Mouse (Mus musculus): ENCODE results near the gene Trp73.
A peak's percentile ranks its signal among the peaks of the same experiment; 100 is the strongest.

Gene Trp73

GRCm38 (mm10) chr4:154103386-154103785, 36.6 kb downstream of the Trp73 start:
- no peak for DNase-seq (ENCODE audit: low spot score in 2 of 2)

- DNase-seq (ENCODE audit: low spot score in 2 of 2): no peak
These were observed 40.6 kb downstream of the Trp73 start for GRCm38 (mm10) chr4:154099361-154099760.

DNA sequence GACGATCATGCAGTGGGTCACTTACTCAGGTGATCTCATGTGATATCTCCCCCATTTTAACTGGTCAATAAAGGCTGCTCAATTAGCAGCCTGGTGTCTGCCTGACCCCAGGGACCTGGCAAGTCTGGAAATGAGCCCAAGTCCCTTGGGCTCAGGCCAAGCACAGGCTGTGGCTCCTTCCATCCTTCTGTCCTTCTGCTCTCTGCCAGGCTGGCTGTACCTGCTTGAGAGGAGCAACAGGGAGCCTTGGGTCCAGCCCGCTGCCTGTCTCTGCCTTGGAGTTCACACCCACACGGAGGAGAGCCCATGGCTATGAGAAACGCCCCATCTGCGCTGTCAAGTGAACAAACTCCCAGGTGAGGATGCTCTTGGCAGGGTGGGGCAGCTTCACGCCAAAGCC, 43.9 kb downstream of the Trp73 start:
- no peak for DNase-seq (ENCODE audit: low spot score in 2 of 2)

DNA sequence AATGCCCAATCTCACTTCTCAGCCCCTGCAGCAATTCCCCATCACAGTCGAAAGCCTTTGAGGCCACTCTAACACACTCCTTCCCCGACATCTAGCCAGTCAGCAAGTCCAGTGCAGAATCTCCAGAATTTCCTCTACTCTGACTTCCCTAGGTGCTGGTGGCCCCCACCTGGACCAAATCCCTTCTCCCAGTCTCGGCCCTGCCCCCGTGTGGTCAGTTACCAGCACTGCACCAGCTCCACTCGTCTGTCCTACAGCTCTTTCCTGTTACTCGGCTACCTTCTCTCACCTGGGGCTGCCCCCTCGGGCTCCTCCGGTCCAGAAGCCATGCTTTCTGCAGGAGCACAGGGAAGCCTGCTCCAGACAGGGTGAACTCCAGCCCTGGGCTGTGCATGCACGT, 46.8 kb downstream of the Trp73 start:
- peak in 1 of 2 experiments; percentile 6 for DNase-seq (ENCODE audit: low spot score in 2 of 2)

GRCm38 (mm10) chr4:154091356-154091755, 48.7 kb downstream of the Trp73 start:
- no peak for DNase-seq (ENCODE audit: low spot score in 2 of 2)

DNA sequence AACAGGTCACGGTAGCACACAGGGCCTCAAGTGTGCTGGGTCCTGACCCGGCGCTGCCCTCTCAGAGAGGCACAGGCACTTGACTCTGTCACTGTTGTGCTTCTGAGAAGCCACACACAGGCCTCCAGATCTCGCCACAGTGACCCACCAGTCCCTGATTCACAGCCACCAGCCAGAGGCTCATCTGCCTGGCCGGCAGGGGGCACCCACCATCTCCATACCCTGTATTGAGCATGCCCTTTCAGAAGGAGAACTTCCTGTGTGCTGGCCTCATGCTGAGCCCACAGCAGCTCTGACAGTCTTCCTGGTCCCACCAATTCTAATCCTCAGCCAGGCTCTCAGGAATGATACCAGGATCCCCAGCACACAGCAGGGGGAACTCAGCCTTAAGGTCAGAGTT, 50.8 kb downstream of the Trp73 start:
- no peak for DNase-seq (ENCODE audit: low spot score in 2 of 2)

DNA sequence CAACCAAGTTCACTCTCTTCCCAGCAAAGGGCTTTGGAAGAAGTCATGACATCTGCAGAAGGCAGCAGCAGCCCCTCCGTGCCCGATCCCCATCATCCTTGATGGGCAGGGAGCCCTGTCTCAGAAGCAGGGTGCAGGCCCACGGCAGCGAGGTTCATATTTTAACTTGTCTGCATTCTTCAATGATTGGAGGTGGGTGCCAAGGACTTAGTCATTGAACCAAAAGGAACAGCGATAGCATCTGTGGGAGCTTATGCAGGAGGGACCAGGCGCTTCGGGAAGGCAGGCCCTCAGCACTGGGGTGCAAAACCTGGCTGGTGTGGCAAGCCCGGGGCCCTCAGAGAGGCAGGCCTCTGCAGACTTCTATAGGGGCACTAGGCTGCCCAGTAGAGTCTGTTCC, 53.6 kb downstream of the Trp73 start:
- no peak for DNase-seq (ENCODE audit: low spot score in 2 of 2)

DNA sequence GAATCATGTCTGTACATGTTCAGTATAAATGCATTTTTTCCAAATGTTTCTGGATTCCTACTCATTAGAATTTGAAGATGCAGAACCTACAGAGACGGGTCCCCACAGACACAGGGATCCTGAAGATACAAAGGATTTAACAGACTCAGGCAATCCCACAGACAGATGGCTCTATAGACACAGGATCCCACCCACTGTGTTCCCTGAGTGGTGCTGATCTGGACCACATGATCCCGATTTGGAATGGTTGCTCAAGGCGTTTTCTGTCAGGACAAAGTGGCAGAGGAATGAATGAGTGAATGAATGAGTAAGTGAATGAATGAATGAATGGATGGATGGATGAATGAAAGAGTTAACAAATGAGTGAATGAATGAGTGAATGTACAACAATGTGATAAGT, 54.2 kb downstream of the Trp73 start:
- no peak for DNase-seq (ENCODE audit: low spot score in 2 of 2)

GRCm38 (mm10) chr4:154081974-154082373, 58.0 kb downstream of the Trp73 start:
- no peak for DNase-seq (ENCODE audit: low spot score in 2 of 2)

DNA sequence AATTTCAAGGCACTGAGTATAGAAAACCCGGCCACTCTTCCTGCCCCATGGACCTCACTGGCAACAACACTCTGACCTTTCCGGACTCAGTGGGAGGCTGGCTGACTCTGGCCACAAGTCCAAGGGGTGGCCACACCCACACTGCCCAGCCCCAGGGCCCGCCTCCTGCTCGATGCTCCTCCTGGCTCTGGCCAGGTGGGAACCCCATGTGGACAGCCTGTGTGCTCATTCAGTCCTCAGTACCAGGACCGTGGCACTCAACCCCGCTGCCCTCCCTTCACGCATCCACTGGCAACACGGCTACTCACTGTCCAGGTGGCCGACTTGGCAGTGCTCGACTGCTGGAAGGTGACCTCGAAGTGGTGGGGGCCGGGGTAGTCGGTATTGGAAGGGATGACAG, 59.0 kb downstream of the Trp73 start:
- no peak for DNase-seq (ENCODE audit: low spot score in 2 of 2)

DNA sequence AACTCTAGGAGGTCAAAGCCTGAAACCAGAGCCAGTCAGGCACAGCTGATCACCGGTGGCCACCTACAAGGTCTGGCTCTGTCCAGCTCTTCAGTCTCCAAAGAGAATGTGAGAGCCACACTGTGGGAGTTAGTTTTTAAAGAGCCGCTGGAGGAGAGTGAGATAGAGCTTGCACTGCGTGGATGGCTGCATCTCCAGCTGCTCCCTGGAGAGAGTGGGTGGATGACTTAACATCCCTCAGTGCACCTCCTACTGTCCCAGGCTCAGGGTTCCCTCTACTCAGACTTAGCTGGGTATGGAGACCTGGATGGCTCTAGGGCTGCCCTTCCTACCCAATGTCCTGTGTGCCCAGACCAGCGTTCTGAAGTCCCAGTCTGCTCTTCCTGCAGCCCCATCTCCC, 59.8 kb downstream of the Trp73 start:
- no peak for DNase-seq (ENCODE audit: low spot score in 2 of 2)

DNA sequence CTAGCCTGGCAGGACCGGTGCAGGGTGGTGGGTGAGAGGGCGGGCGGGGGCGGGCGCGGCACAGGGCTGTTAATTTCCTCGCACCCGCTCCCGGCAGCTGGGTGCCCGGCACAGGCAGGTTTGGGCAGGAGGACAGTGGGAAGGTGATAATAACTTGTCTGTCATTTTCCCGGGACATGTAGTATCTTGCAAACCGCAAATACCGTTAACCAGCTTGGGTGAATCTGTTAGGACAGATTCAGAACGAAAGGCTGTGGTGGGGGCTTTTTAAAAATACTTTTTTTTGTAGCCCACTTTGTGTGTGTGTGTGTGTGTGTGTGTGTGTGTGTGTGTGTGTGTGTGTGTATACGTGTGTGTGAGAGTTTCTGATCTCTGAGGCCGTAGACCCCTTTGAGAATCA, 68.1 kb downstream of the Trp73 start:
- DNase-seq (ENCODE audit: low spot score in 2 of 2): no peak

DNA sequence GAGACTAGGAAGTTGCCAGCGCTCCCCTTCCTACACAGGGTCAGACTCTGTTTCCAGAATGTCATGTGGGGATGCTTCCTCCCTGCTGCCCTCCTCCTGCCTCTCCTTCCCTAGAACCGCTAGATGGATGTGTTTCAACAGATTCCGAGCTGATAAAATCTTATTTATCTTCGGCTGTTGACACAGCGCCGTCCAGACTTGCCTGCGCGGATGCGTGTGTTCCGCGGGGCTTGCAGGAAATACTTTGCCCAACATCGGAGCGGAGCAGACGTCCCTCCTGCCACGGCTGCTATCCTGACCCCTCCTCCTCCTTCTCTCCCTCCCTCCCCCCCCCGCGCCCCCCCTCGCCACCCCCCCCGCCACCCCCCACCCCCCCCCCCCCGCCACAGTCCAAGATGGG, 68.5 kb downstream of the Trp73 start:
- no peak for DNase-seq (ENCODE audit: low spot score in 2 of 2)

DNA sequence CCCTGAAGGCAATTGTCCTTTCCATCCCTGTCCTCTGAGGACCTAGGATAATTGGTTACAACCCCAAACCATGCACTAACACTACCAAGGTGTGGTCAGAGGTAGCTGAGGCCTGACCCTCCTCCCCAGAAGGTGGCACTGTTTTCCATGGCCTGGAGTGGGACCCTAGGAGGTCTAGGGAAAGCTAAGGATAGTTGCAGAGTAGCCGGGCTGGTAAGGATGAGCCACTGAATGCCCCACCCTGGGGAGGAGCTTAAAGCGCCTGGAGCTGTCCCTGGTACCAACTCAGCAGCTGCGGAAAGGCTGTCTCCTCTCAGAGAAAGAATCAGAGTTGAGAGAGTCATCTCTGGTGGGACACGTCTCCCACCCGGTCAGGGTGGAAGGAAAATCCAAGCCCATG, 69.1 kb downstream of the Trp73 start:
- DNase-seq (ENCODE audit: low spot score in 2 of 2): no peak

GRCm38 (mm10) chr4:154064827-154065773, 74.9 kb downstream of the Trp73 start:
- DNase-seq (ENCODE audit: low spot score in 2 of 2): no peak

DNA sequence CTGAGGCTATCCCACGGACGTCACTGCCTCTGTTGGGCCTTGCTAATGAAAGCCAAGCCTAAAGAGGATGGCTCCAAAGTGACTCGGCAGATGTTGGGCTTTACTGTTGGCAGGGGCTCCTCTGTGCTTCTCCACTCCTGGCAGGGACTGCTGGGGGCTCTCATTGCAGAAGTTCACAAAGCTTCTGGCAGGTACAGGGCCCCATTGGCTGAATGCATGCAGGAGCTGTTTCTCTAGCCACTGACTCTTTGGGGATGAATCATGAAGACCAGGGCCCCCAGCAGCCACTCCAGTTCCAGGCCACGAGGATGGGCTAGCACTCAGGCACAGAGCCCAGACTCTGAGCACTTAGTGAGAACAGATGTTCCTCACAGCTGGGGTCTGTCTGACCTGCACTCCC, 82.3 kb downstream of the Trp73 start:
- no peak for DNase-seq (ENCODE audit: low spot score in 2 of 2)

- DNase-seq (ENCODE audit: low spot score in 2 of 2): no peak
These were observed 83.3 kb downstream of the Trp73 start for GRCm38 (mm10) chr4:154056661-154057060.

GRCm38 (mm10) chr4:154056046-154056445, 84.0 kb downstream of the Trp73 start:
- no peak for DNase-seq (ENCODE audit: low spot score in 2 of 2)

DNA sequence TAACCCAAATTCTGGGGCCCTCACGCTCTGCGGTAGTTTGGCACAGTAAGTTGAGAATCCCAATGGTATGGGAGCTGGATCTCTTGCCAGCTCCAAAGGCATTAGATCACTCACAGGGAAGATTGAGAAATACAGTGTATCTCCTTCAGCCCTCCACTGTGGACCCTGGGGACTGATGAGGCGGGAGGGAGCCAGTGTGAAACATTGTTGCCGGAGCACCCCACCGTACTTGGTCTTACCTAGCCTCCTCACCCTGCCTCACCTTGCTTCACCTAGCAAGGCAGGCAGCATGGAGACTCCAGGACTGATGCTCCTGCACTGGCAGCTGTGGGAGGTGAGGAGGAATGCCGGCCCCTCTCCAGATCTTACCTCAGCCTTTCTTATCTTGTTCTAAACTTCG, 84.5 kb downstream of the Trp73 start:
- no peak for DNase-seq (ENCODE audit: low spot score in 2 of 2)

DNA sequence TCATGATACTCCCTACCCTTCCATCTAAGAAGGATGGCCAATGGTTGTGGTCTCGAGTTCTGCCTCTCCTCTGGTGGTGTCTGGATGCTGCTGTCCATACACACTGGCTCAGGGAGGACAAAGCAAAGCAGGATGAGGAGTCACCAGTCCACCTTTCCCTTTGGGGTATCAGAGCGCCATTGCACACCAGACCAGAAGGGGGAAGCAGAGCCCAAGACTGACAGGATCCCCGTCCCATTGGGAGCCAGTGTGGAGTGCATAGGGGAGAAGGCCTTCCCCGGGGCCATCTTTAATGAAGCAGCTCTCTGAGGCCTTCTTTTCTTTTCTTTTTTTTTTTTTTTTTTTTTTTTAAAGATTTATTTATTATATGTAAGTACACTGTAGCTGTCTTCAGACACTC, 86.9 kb downstream of the Trp73 start:
- no peak for DNase-seq (ENCODE audit: low spot score in 2 of 2)

- DNase-seq (ENCODE audit: low spot score in 2 of 2): no peak
These were observed 88.6 kb downstream of the Trp73 start for GRCm38 (mm10) chr4:154051401-154051800.

DNA sequence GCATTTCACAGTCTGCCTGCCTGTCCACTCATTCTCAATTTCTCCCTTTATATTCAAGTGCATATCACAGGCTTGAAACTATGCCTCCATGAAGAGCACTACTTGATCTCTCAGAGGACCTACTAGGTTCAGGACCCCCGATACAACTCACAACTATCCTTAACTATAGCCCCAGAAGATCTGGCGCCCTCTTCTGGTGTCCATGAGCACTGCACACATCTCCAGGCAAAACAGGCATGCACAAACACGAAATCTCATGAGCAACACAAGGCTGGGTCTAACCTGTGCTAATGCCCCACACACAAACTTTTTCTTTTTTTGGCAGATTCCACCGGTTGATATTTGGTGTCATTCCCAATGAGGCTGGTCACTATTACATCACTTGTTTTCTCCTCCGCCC, 94.2 kb downstream of the Trp73 start:
- no peak for DNase-seq (ENCODE audit: low spot score in 2 of 2)

DNA sequence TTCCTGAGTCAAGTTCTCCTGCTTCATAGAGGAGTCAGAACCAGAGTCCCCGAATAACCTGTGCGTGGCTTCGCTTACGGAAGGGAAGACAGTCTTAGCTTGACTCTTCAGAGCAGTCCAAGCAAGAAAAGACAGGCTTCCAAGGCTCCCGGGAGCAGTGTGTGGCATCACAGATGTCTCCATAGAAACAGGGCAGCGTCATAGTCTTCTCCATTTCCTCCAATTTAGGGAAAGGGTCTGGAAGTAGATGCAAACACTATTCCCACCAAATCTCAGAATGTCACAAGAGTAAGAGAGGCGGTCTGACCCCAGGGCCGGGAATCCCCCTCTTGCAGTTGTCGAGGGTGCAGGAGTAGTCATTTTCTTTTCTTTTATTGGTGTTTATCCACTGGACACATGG, 97.4 kb downstream of the Trp73 start, which contains the start of gene Ccdc27:
Gene Ccdc27 (minus strand): TSS at position 101 of the 400 bp plus-strand sequence.
- no peak for DNase-seq (ENCODE audit: low spot score in 2 of 2)

GRCm38 (mm10) chr4:154037123-154037522, 102.9 kb downstream of the Trp73 start:
- DNase-seq (ENCODE audit: low spot score in 2 of 2): no peak

All from spleen, postnatal 36 days (tissue).